Mouse (Mus musculus) C2C12 (cell line): ENCODE measurements at regions not wholly inside any gene's neighbourhood (a gene's known extent, or its start where the extent isn't known, plus 50 kb on each side); places are given as distances from the start of the nearest gene placed in this dataset.

ENCODE experiments used
- H3K27me3 ChIP-seq: one replicate; pipeline ENCODE4 v1.6.1; 2011; ENCODE audit not compliant: control insufficient read depth, insufficient read depth, insufficient read length
- H3K36me3 ChIP-seq: one replicate; pipeline ENCODE4 v1.6.1; 2011; ENCODE audit not compliant: control insufficient read depth, insufficient read depth
- H3K4me3 ChIP-seq: one replicate; pipeline ENCODE4 v1.5.1; 2011; ENCODE audit warnings: mild to moderate bottlenecking, control low read depth; ENCODE audit not compliant: poor library complexity, insufficient read depth, severe bottlenecking
- H3K79me2 ChIP-seq: one replicate; pipeline ENCODE4 v1.6.1; 2011; ENCODE audit not compliant: control insufficient read depth, insufficient read depth
- H3K79me3 ChIP-seq: one replicate; pipeline ENCODE4 v1.6.1; 2011; ENCODE audit warnings: low read depth, control low read depth
- H3ac ChIP-seq: one replicate; pipeline ENCODE3; 2011; ENCODE audit warnings: low read depth; ENCODE audit not compliant: control insufficient read depth, insufficient read length
- CEBPB ChIP-seq: IDR thresholded peaks from one replicate; pipeline ENCODE4 v1.6.1; 2011; ENCODE audit warnings: low read depth, mild to moderate bottlenecking, control low read depth, moderate library complexity
- CTCF ChIP-seq: IDR thresholded peaks from one replicate; pipeline ENCODE4 v1.5.1; 2011; ENCODE audit not compliant: control insufficient read depth, insufficient read depth, insufficient read length
- FOSL1 ChIP-seq: IDR thresholded peaks from one replicate; pipeline ENCODE4 v1.8.0; 2011; ENCODE audit warnings: mild to moderate bottlenecking, low read length; ENCODE audit not compliant: poor library complexity, insufficient read depth, severe bottlenecking
- MAX ChIP-seq: IDR thresholded peaks from one replicate; pipeline ENCODE4 v1.6.1; 2011; ENCODE audit warnings: mild to moderate bottlenecking, control low read depth
- MYOD1 ChIP-seq: IDR thresholded peaks from one replicate; pipeline ENCODE4 v1.6.1; 2011; ENCODE audit warnings: low read depth; ENCODE audit not compliant: control insufficient read depth, insufficient read length
- MYOG ChIP-seq: IDR thresholded peaks from one replicate; pipeline ENCODE4 v1.6.1; 2011; ENCODE audit not compliant: control insufficient read depth, insufficient read length; ENCODE audit errors: extremely low read depth
- USF1 ChIP-seq: IDR thresholded peaks from one replicate; pipeline ENCODE4 v1.6.1; 2011; ENCODE audit warnings: low read depth, mild to moderate bottlenecking, control low read depth, moderate library complexity

- H3K36me3 ChIP-seq, result no peaks in the 10 kb centered on the region
- no peak overlapping the region for H3K4me3 ChIP-seq
- TF ChIP-seq MYOD1, result no peak
- no peak for TF ChIP-seq MYOG
- TF ChIP-seq USF1, result no peak
- TF ChIP-seq FOSL1, result no peak
- TF ChIP-seq CEBPB, result no peak
- TF ChIP-seq CTCF, result no peak
- TF ChIP-seq MAX, result no peak
- H3K27me3 ChIP-seq, result no peaks in the 10 kb centered on the region
- H3K79me2 ChIP-seq, result no peaks in the 10 kb centered on the region
- no peak overlapping the region for H3ac ChIP-seq
- H3K79me3 ChIP-seq, result no peaks in the 10 kb centered on the region
These were observed 109.1 kb downstream of the Gm815 start for GRCm38 (mm10) chr19:26994586-26995352.

GRCm38 (mm10) chr19:26999596-26999995, 113.9 kb downstream of the Gm815 start:
- no peak overlapping the region for H3ac ChIP-seq
- H3K27me3 ChIP-seq, result no peaks in the 10 kb centered on the region
- no peaks in the 10 kb centered on the region for H3K36me3 ChIP-seq
- H3K79me3 ChIP-seq, result no peaks in the 10 kb centered on the region
- H3K79me2 ChIP-seq, result no peaks in the 10 kb centered on the region
- H3K4me3 ChIP-seq, result no peak overlapping the region
- TF ChIP-seq USF1 (no peak), CEBPB (no peak), FOSL1 (no peak), MYOD1 (no peak), MYOG (no peak), CTCF (no peak), MAX (no peak)

GRCm38 (mm10) chr19:27021930-27022329, 136.2 kb downstream of the Gm815 start:
- Histone ChIP-seq H3ac (no peak overlapping the region), H3K36me3 (no peaks in the 10 kb centered on the region), H3K79me2 (no peaks in the 10 kb centered on the region), H3K27me3 (no peaks in the 10 kb centered on the region), H3K4me3 (no peak overlapping the region), H3K79me3 (no peaks in the 10 kb centered on the region)
- TF ChIP-seq CTCF (no peak), CEBPB (no peak), MAX (no peak), FOSL1 (no peak), MYOD1 (no peak), MYOG (no peak), USF1 (no peak)

GRCm38 (mm10) chr19:27022917-27023316, 137.2 kb downstream of the Gm815 start:
- no peaks in the 10 kb centered on the region for H3K27me3 ChIP-seq
- H3K36me3 ChIP-seq, result no peaks in the 10 kb centered on the region
- no peak overlapping the region for H3K4me3 ChIP-seq
- no peaks in the 10 kb centered on the region for H3K79me3 ChIP-seq
- no peaks in the 10 kb centered on the region for H3K79me2 ChIP-seq
- no peak overlapping the region for H3ac ChIP-seq
- no peak for TF ChIP-seq CEBPB
- TF ChIP-seq USF1, result no peak
- TF ChIP-seq CTCF, result no peak

GRCm38 (mm10) chr19:27028834-27029233, 143.2 kb downstream of the Gm815 start:
- Histone ChIP-seq H3K79me3 (no peaks in the 10 kb centered on the region), H3K4me3 (no peak overlapping the region), H3K79me2 (no peaks in the 10 kb centered on the region), H3K27me3 (no peaks in the 10 kb centered on the region), H3ac (no peak overlapping the region), H3K36me3 (no peaks in the 10 kb centered on the region)
- TF ChIP-seq MYOG (no peak), USF1 (no peak), CTCF (no peak), FOSL1 (no peak), MYOD1 (no peak), CEBPB (no peak), MAX (no peak)

GRCm38 (mm10) chr19:27031030-27031700, 145.5 kb downstream of the Gm815 start:
- no peaks in the 10 kb centered on the region for H3K27me3 ChIP-seq
- H3K79me3 ChIP-seq, result no peaks in the 10 kb centered on the region
- no peaks in the 10 kb centered on the region for H3K36me3 ChIP-seq
- H3K79me2 ChIP-seq, result no peaks in the 10 kb centered on the region
- no peak overlapping the region for H3ac ChIP-seq
- no peak overlapping the region for H3K4me3 ChIP-seq
- no peak for TF ChIP-seq MYOG
- no peak for TF ChIP-seq FOSL1
- no peak for TF ChIP-seq CEBPB
- TF ChIP-seq CTCF, result no peak
- no peak for TF ChIP-seq MYOD1
- TF ChIP-seq MAX, result no peak
- no peak for TF ChIP-seq USF1
